Mouse (Mus musculus) small intestine, adult 2 months (tissue): ENCODE measurements around the gene Pde4b.

Source experiments
- CTCF ChIP-seq: fragments of 200-500 bp; IDR thresholded peaks from 2 replicates; pipeline ENCODE4 v1.5.1; 2012; ENCODE audit warnings: low read depth, mild to moderate bottlenecking, control low read depth, inconsistent platforms, low read length, moderate library complexity, mixed read lengths; ENCODE audit not compliant: insufficient replicate concordance, insufficient read length; ENCODE audit errors: extremely low read depth
- POLR2A ChIP-seq: fragments of 200-500 bp; IDR thresholded peaks from 2 replicates; pipeline ENCODE4 v1.6.1; 2012; ENCODE audit warnings: low read depth, mild to moderate bottlenecking, control low read depth, inconsistent platforms, low read length, moderate library complexity

DNA sequence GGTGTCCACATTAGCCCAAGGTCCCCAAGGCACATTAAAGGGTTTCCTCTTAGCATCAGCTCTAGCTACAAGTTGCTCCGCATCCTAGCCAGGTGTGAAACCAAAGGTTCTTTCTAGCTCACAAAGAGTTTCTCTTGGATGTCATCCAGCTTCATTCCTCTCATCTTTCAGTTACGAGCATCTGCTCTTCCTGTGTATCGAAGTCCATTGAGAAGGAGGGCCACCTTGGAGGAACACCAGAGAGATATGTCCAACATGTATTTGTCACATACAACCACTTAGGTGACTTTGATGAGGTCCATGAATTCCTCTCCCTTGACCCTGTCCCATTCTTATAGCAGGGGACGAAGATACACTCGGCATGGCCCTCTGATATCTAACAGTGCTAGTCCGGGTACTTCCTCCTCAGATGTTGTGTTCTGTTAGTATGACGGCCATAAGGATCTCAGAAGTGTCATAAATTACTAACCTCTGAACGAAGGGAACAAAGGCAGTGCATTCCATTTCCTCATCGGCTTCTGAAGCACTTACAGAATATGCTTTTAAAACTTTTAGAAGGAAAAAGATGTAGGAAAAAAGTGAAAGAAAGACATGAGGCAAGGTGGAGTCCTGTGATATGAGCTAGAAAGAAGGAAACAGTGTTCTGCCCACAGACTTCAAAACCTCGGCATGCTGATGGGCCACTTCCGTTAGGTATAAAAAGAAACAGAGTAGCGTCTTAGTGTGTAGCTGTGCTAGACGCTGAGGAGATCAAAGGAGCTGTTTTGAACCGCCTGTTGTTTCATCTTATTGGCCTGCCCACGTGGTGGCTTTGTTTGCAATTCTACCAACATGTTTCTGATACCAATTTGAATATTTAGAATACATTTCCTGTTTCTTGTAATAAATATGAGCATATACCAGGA is 419.3 kb downstream of the Pde4b start:
- TF ChIP-seq CTCF (no peak), POLR2A (no peak)
